Mouse (Mus musculus) MEL (cell line): ENCODE measurements around the gene Kcnh6. TPM values are rescaled to one million over a fixed set of nuclear protein-coding genes. Genes with fewer than 3 reads are reported as not detected.
A peak's percentile ranks its signal among the peaks of the same experiment; 100 is the strongest.
"Not testable (repeated sequence)": the region's sequence is repeated elsewhere in the genome, so short reads cannot be mapped to it uniquely, and the experiment has no call there.

Source experiments
- DNase-seq: peaks from one replicate; pipeline ENCODE4 v3.0.0; 2011; ENCODE audit warnings: low read depth, low spot score
- H3K27ac ChIP-seq: 2 replicates; pipeline ENCODE4 v1.5.1; 2012; ENCODE audit warnings: low read depth, mild to moderate bottlenecking, control low read depth, low read length, moderate library complexity; ENCODE audit not compliant: control insufficient read depth
- H3K27me3 ChIP-seq, 2 experiments: fragments of 150-350 bp in 1 of 2; sonication (generic) in 1 of 2; 2 replicates each; pipeline ENCODE4 v1.6.1; 2012; ENCODE audit warnings: low read length in 2 of 2, mild to moderate bottlenecking in 2 of 2, improper control_type of control experiment in 1 of 2, moderate library complexity in 1 of 2; ENCODE audit not compliant: insufficient read depth in 2 of 2, control insufficient read depth in 1 of 2
- H3K36me3 ChIP-seq, 2 experiments: 2 replicates each; pipeline ENCODE4 v1.6.1; 2012 to 2014; ENCODE audit warnings: low read length in 2 of 2, improper control_type of control experiment in 1 of 2, inconsistent platforms in 1 of 2, mild to moderate bottlenecking in 1 of 2; ENCODE audit not compliant: insufficient read depth in 2 of 2, control insufficient read depth in 1 of 2
- H3K4me1 ChIP-seq, 2 experiments: fragments of 150-350 bp in 1 of 2; sonication (generic) in 1 of 2; 2 replicates each; pipeline ENCODE4 v1.6.1; 2012; ENCODE audit warnings: low read length in 2 of 2, improper control_type of control experiment in 1 of 2, mild to moderate bottlenecking in 1 of 2; ENCODE audit not compliant: insufficient read depth in 2 of 2, control insufficient read depth in 1 of 2
- H3K4me3 ChIP-seq, 2 experiments: fragments of 150-350 bp in 1 of 2; sonication (generic) in 1 of 2; 2 replicates each; pipeline ENCODE4 v1.5.1; 2012; ENCODE audit warnings: low read depth in 2 of 2, low read length in 2 of 2, mild to moderate bottlenecking in 2 of 2, moderate library complexity in 2 of 2, control low read depth in 1 of 2, improper control_type of control experiment in 1 of 2; ENCODE audit not compliant: control insufficient read depth in 1 of 2, insufficient read depth in 1 of 2
- H3K79me2 ChIP-seq: 2 replicates; pipeline ENCODE4 v1.6.1; 2012; ENCODE audit warnings: mild to moderate bottlenecking, low read length, moderate library complexity; ENCODE audit not compliant: control insufficient read depth, poor library complexity, insufficient read depth
- H3K9ac ChIP-seq: 2 replicates; pipeline ENCODE4 v1.6.1; 2012; ENCODE audit warnings: low read depth, mild to moderate bottlenecking, control low read depth, low read length, moderate library complexity; ENCODE audit not compliant: control insufficient read depth, poor library complexity, severe bottlenecking
- H3K9me3 ChIP-seq: fragments of 150-350 bp; sonication (generic); replicated peaks from 2 replicates; pipeline ENCODE4 v1.6.1; 2012; ENCODE audit warnings: mild to moderate bottlenecking, low read length, improper control_type of control experiment, moderate library complexity; ENCODE audit not compliant: insufficient read depth
- BHLHE40 ChIP-seq: IDR thresholded peaks from 2 replicates; pipeline ENCODE4 v1.6.1; 2012; ENCODE audit warnings: low read depth, mild to moderate bottlenecking, inconsistent platforms, low read length, improper control_type of control experiment, borderline replicate concordance
- CHD2 ChIP-seq: IDR thresholded peaks from 2 replicates; pipeline ENCODE4 v1.6.1; 2011; ENCODE audit warnings: low read length, improper control_type of control experiment
- CTCF ChIP-seq, 3 experiments: IDR thresholded peaks in 2 of 3; conservative IDR thresholded peaks in 1 of 3; 2 replicates each; pipeline ENCODE4 v1.5.1; 2011 to 2012; ENCODE audit warnings: low read length in 3 of 3, low read depth in 2 of 3, mild to moderate bottlenecking in 2 of 3, improper control_type of control experiment in 1 of 3, inconsistent platforms in 1 of 3, mixed read lengths in 1 of 3, moderate library complexity in 1 of 3; ENCODE audit not compliant: control insufficient read depth in 1 of 3, insufficient read depth in 1 of 3, poor library complexity in 1 of 3, severe bottlenecking in 1 of 3
- E2F4 ChIP-seq: IDR thresholded peaks from 2 replicates; pipeline ENCODE4 v1.6.1; 2011; ENCODE audit warnings: low read depth, low read length, improper control_type of control experiment, borderline replicate concordance
- ELF1 ChIP-seq: IDR thresholded peaks from 2 replicates; pipeline ENCODE4 v1.6.1; 2014; ENCODE audit warnings: low read depth, mild to moderate bottlenecking, inconsistent platforms, low read length, improper control_type of control experiment, moderate library complexity
- EP300 ChIP-seq, 2 experiments: IDR thresholded peaks; 2 replicates each; pipeline ENCODE4 v1.6.1; 2011; ENCODE audit warnings: improper control_type of control experiment in 2 of 2, low read length in 2 of 2, low read depth in 1 of 2, mild to moderate bottlenecking in 1 of 2
- GABPA ChIP-seq: IDR thresholded peaks from 2 replicates; pipeline ENCODE4 v1.6.1; 2012; ENCODE audit warnings: low read depth, mild to moderate bottlenecking, inconsistent platforms, low read length, improper control_type of control experiment, moderate library complexity
- GATA1 ChIP-seq: IDR thresholded peaks from 2 replicates; pipeline ENCODE4 v1.6.1; 2011; ENCODE audit warnings: low read depth, low read length, improper control_type of control experiment
- HCFC1 ChIP-seq: IDR thresholded peaks from 2 replicates; pipeline ENCODE4 v1.6.1; 2012; ENCODE audit warnings: low read depth, mild to moderate bottlenecking, inconsistent platforms, low read length, improper control_type of control experiment, moderate library complexity
- JUND ChIP-seq: IDR thresholded peaks from 2 replicates; pipeline ENCODE4 v1.6.1; 2011; ENCODE audit warnings: low read depth, mild to moderate bottlenecking, improper control_type of control experiment, low read length
- KAT2A ChIP-seq: conservative IDR thresholded peaks from 2 replicates; pipeline ENCODE4 v1.6.1; 2012; ENCODE audit warnings: low read depth, low read length, improper control_type of control experiment, inconsistent platforms
- MAX ChIP-seq: IDR thresholded peaks from 2 replicates; pipeline ENCODE4 v1.6.1; 2011; ENCODE audit warnings: low read length, improper control_type of control experiment
- MAZ ChIP-seq: IDR thresholded peaks from 2 replicates; pipeline ENCODE4 v1.6.1; 2012; ENCODE audit warnings: low read depth, mild to moderate bottlenecking, inconsistent platforms, low read length, improper control_type of control experiment
- MYB ChIP-seq: IDR thresholded peaks from 2 replicates; pipeline ENCODE4 v1.6.1; 2011; ENCODE audit warnings: mild to moderate bottlenecking, low read depth, low read length, improper control_type of control experiment
- NELFE ChIP-seq: IDR thresholded peaks from 2 replicates; pipeline ENCODE4 v1.6.1; 2011; ENCODE audit warnings: low read depth, low read length, improper control_type of control experiment
- NRF1 ChIP-seq: IDR thresholded peaks from 2 replicates; pipeline ENCODE4 v1.6.1; 2014; ENCODE audit warnings: low read depth, mild to moderate bottlenecking, inconsistent platforms, low read length, improper control_type of control experiment, moderate library complexity; ENCODE audit not compliant: poor library complexity, insufficient read depth, severe bottlenecking
- POLR2A ChIP-seq, 2 experiments: IDR thresholded peaks; 2 replicates each; pipeline ENCODE4 v1.6.1; 2011 to 2012; ENCODE audit warnings: low read length in 2 of 2, mild to moderate bottlenecking in 2 of 2, control low read depth in 1 of 2, improper control_type of control experiment in 1 of 2, low read depth in 1 of 2, moderate library complexity in 1 of 2; ENCODE audit not compliant: control insufficient read depth in 1 of 2, insufficient read depth in 1 of 2, poor library complexity in 1 of 2
- POLR2AphosphoS2 ChIP-seq: IDR thresholded peaks from 2 replicates; pipeline ENCODE4 v1.6.1; 2011; ENCODE audit warnings: low read length, improper control_type of control experiment
- RAD21 ChIP-seq: IDR thresholded peaks from 2 replicates; pipeline ENCODE4 v1.6.1; 2011; ENCODE audit warnings: mild to moderate bottlenecking, low read depth, low read length, improper control_type of control experiment
- RCOR1 ChIP-seq: IDR thresholded peaks from 2 replicates; pipeline ENCODE4 v1.6.1; 2012; ENCODE audit warnings: low read depth, mild to moderate bottlenecking, inconsistent platforms, low read length, improper control_type of control experiment
- SIN3A ChIP-seq: IDR thresholded peaks from 2 replicates; pipeline ENCODE4 v1.6.1; 2012; ENCODE audit warnings: low read length, improper control_type of control experiment, inconsistent platforms
- SMC3 ChIP-seq: IDR thresholded peaks from 2 replicates; pipeline ENCODE4 v1.6.1; 2011; ENCODE audit warnings: low read depth, low read length, improper control_type of control experiment
- TBP ChIP-seq: IDR thresholded peaks from 2 replicates; pipeline ENCODE4 v1.8.0; 2011; ENCODE audit warnings: low read depth, low read length, improper control_type of control experiment
- TCF12 ChIP-seq: IDR thresholded peaks from 2 replicates; pipeline ENCODE4 v1.6.1; 2014; ENCODE audit warnings: low read depth, mild to moderate bottlenecking, inconsistent platforms, low read length, improper control_type of control experiment, moderate library complexity
- UBTF ChIP-seq: IDR thresholded peaks from 2 replicates; pipeline ENCODE4 v1.6.1; 2012; ENCODE audit warnings: low read depth, mild to moderate bottlenecking, inconsistent platforms, low read length, improper control_type of control experiment, moderate library complexity, borderline replicate concordance; ENCODE audit not compliant: insufficient read depth
- ZC3H11A ChIP-seq: IDR thresholded peaks from 2 replicates; pipeline ENCODE4 v1.6.1; 2012; ENCODE audit warnings: low read depth, mild to moderate bottlenecking, inconsistent platforms, low read length, improper control_type of control experiment
- ZMIZ1 ChIP-seq: IDR thresholded peaks from 2 replicates; pipeline ENCODE4 v1.6.1; 2012; ENCODE audit warnings: low read depth, mild to moderate bottlenecking, inconsistent platforms, low read length, improper control_type of control experiment, moderate library complexity
- ZNF384 ChIP-seq: IDR thresholded peaks from 2 replicates; pipeline ENCODE4 v1.6.1; 2012; ENCODE audit warnings: low read depth, mild to moderate bottlenecking, inconsistent platforms, low read length, improper control_type of control experiment
- polyA plus RNA-seq, 2 experiments: library from polyadenylated mRNA; stranded (reverse) in 1 of 2; unstranded in 1 of 2; fragments of >175 nt in 1 of 2; fragments of >200 nt in 1 of 2; gene quantifications; 2 replicates each; pipeline versions ENCODE4 v1.2.1 to v1.2.4; 2012; ENCODE audit warnings: low replicate concordance in 2 of 2, low read depth in 1 of 2; ENCODE audit not compliant: insufficient read length in 2 of 2, insufficient read depth in 1 of 2, missing spikeins in 1 of 2
- total RNA-seq: library from RNA; depleted of rRNA; stranded (reverse); fragments of 300-350 nt; gene quantifications from 2 replicates; pipeline ENCODE4 v1.2.3, GENCODE M21; 2012

Gene Kcnh6
- total and polyA plus RNA-seq, 3 experiments: 0.04 to 0.07 TPM; not detected in 1

DNA sequence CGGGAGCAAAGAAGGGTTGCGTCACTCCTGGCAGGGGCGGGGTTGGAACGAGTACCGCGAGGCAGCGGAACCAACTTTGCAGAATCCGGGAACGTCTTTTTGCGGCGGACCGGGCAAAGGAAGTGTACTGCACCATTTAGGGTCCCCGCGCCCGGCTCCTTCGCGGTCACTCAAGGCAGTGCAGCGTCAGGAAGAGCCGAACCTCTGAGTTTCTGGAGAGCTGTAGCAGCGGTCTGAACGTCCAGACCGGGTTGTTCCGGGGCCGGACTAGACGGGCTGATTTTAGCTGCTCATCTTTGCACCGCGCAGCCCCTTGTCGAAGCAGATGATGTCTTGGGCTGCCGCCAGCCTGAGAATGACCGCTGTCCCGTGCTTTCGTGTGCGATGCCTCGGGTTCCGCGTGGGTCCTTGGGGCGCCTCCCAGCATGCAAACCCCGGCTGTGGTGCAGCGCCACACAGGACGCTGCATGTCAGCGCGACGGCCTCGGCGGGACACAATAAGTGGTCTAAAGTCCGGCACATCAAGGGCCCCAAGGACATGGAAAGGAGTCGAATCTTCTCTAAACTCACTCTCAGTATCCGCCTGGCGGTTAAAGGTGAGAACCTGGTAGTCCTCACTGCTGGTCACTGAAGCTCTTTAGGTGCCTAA is 58.1 kb downstream of the Kcnh6 start, which contains the start of gene Taco1 (continued):
- TF ChIP-seq KAT2A (no peak; the same call in 1 of the 2 replicates), GATA1 (no peak), CHD2 (no peak; the same call in 1 of the 2 replicates), HCFC1 (peak; percentile 99), ELF1 (peak; percentile 72; the same call in 1 of the 2 replicates), SMC3 (peak; percentile 24; the same call in 1 of the 2 replicates), GABPA (no peak), ZC3H11A (no peak), RCOR1 (no peak), MAZ (peak; percentile 93), CTCF (IDR thresholded peaks at IDR 0.05 in 2 of 3, conservative IDR thresholded peaks at IDR 0.05 in 1 of 3; ENCODE audit: control insufficient read depth in 1 of 3, insufficient read depth in 1 of 3, low read depth in 2 of 3, low read length in 3 of 3, poor library complexity in 1 of 3, severe bottlenecking in 1 of 3) (peak in 2 of 3 experiments; percentile 4 to 9; a peak in 1 of 6 replicates), E2F4 (peak; percentile 45; the same call in 1 of the 2 replicates), MYB (peak; percentile 11; the same call in 1 of the 2 replicates)

DNA sequence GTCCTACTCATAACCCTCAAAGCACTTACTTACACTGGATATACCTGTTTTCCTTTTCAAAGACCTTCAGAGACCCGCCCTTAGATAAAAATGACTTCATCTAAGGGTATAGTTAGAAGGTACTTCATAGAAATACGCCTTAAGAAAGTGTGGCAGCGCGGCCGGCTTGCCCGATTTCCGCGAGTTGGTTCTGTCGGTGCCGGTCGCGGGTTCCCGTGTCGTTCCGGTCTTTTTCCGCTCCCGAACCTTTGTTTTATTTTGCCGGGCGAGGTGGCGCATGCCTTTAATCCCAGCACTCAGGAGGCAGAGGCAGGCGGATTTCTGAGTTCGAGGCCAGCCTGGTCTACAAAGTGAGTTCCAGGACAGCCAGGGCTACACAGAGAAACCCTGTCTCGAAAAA is 58.7 kb downstream of the Kcnh6 start:
- not testable (repeated sequence) for H3K27ac ChIP-seq, H3K4me1 ChIP-seq, H3K36me3 ChIP-seq, H3K79me2 ChIP-seq, H3K27me3 ChIP-seq, H3K9me3 ChIP-seq
- Histone ChIP-seq H3K9ac (peak overlapping the region; percentile 76), H3K4me3 (peak overlapping the region; percentile 66 to 76)
- DNase-seq: peak; percentile 78

DNA sequence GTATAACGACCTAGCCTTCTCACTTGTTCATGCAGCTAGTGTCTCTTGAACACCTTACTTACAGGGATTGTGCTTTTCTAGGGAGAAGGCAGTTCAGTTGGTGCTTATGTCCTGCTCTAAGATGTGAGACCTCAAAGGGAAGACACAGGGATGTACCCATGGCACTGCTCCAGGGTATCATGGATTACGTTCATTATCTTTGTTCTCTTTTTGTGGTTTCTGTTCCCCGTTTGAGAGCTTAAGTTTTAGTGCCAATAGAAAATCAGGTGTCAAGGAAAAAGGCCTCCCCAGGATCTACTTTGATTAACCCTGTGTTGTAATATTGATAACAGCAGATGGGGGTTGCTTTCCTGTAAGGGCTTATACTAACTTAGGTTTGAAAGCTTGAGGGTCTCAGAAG is 65.8 kb downstream of the Kcnh6 start:
- no peak overlapping the region for H3K27ac ChIP-seq
- H3K9me3 ChIP-seq: no peaks in the 10 kb centered on the region
- peak; percentile 51 for DNase-seq
- H3K4me1 ChIP-seq: peaks cover 2 to 3% of the 10 kb centered on the region in 2 experiments; a peak in 2 of 4 replicates
- no peaks in the 10 kb centered on the region for H3K27me3 ChIP-seq
- H3K36me3 ChIP-seq: peaks cover 0 to 8% of the 10 kb centered on the region in 2 experiments; a peak in 2 of 4 replicates
- no peak overlapping the region for H3K9ac ChIP-seq
- H3K79me2 ChIP-seq: no peaks in the 10 kb centered on the region
- H3K4me3 ChIP-seq: no peak overlapping the region
- TF ChIP-seq GABPA (no peak), TCF12 (no peak; the same call in 1 of the 2 replicates), EP300 (IDR thresholded peaks at IDR 0.05; ENCODE audit: low read depth in 1 of 2, low read length in 2 of 2) (peak in 1 of 2 experiments; percentile 43; a peak in 1 of 4 replicates), MAX (no peak), ZMIZ1 (no peak), POLR2A (IDR thresholded peaks at IDR 0.05; ENCODE audit: control insufficient read depth in 1 of 2, insufficient read depth in 1 of 2, low read depth in 1 of 2, low read length in 2 of 2, poor library complexity in 1 of 2) (no peak), SIN3A (no peak), POLR2AphosphoS2 (no peak), MAZ (no peak), MYB (no peak), ZNF384 (no peak), JUND (no peak), NELFE (no peak), CHD2 (no peak), UBTF (no peak), NRF1 (no peak), RAD21 (no peak), CTCF (IDR thresholded peaks at IDR 0.05 in 2 of 3, conservative IDR thresholded peaks at IDR 0.05 in 1 of 3; ENCODE audit: control insufficient read depth in 1 of 3, insufficient read depth in 1 of 3, low read depth in 2 of 3, low read length in 3 of 3, poor library complexity in 1 of 3, severe bottlenecking in 1 of 3) (no peak), ELF1 (no peak), TBP (no peak), RCOR1 (peak; percentile 81; the same call in 1 of the 2 replicates), BHLHE40 (no peak)
